Mouse (Mus musculus): ENCODE data around the gene Tnk2. TPM values are rescaled to one million over a fixed set of nuclear protein-coding genes. Genes with fewer than 3 reads are reported as not detected.
A peak's percentile ranks its signal among the peaks of the same experiment; 100 is the strongest.

The Tnk2 gene
- polyA plus RNA-seq, 1 experiment from 2014 or later, result 20.0 TPM

DNA sequence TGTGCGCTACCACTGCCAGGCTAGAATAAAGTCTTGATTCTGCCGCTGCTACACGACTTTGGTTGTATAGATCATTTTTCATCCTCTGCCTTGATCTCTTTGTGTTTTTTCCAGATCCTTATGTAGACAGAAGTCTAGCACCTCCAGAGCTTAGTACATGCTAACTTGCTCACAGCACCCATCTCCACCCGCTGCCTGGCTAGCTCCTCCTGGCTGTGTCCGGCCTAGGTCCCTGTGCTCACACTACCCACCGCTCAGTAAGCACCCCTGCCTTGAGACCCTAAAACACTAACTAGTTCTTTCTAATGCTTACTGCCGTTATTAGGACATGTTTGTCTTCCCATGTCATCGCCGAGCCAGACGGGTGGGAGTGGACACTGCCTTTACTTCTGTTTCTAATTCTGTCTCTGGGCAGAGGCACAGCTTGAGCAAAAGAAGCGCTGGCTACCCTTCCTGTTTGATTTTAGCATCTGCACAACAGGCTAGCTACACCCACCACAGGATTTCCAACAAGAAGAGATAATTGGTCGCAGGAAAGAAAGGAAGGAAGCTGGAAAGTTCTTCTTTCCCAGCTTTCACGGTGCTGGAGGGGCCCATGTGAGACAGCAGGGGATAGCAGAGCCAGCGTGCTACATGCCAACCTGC is 66.9 kb downstream of the Tnk2 start:
- no peak for DNase-seq
- WGBS, result 59% methylated on average over 14 of the region's 14 CpGs
- no peak for TF ChIP-seq CTCF (IDR thresholded peaks at IDR 0.05; ENCODE audit: low read depth)
- H3K4me1 ChIP-seq (ENCODE audit: insufficient read depth), result no peaks in the 10 kb centered on the region
- H3K9me3 ChIP-seq (ENCODE audit: low read depth, low read length), result no peaks in the 10 kb centered on the region
- H3K9ac ChIP-seq, result no peak overlapping the region
- ATAC-seq (ENCODE audit: insufficient read depth), result no peak
- H3K36me3 ChIP-seq (ENCODE audit: insufficient read depth), result no peaks in the 10 kb centered on the region
- H3K4me3 ChIP-seq (ENCODE audit: low read depth, low read length), result no peak overlapping the region
- no peaks in the 10 kb centered on the region for H3K27me3 ChIP-seq (ENCODE audit: insufficient read depth, low read length)
- no peak overlapping the region for H3K4me2 ChIP-seq
- H3K27ac ChIP-seq (ENCODE audit: low read depth), result no peak overlapping the region

DNA sequence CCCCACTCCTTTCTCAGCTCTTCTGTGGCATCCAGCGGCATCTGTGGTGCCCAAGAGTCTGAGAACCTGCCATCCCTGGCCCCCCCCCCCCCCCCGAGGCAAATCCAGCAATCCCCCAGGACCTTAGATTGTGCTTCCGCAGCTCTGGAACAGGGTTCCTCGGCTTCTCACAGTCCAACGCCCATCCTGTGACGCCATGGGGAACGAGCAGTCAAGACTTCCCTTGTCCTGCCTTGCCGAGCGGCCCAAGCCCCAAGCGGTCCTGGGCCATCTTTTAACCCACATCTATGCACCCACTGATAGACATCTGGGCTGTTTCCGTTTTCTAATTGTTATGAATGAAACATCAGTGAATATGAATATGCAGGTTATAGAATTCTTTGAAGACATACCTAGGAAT is 68.5 kb downstream of the Tnk2 start:
- no peak overlapping the region for H3K4me3 ChIP-seq (ENCODE audit: low read depth, low read length)

DNA sequence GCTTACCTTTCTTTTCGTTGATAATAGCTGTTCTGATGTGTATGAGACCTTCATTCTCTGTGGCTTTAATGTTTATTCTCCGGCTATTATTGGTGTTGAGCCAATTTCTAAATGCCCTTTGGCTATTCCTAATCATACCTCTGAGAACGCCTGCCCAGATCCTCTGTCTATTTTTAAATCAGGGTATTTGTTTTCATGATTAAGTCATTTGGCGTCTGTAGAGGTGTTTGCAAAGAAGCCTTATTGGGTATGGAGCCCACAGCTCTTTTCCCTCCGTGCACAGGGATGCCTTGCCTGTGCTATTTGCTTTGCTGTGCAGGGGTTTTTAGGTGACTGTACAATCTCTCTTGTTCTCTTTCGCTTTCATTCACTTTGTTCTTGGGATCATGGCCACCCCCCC is 69.9 kb downstream of the Tnk2 start:
- Histone ChIP-seq H3K27me3 (ENCODE audit: insufficient read depth, low read length) (no peaks in the 10 kb centered on the region), H3K4me3 (ENCODE audit: low read depth, low read length) (no peak overlapping the region), H3K27ac (ENCODE audit: low read depth) (no peak overlapping the region), H3K4me2 (no peak overlapping the region), H3K36me3 (ENCODE audit: insufficient read depth) (no peaks in the 10 kb centered on the region), H3K9ac (no peak overlapping the region), H3K4me1 (ENCODE audit: insufficient read depth) (no peaks in the 10 kb centered on the region), H3K9me3 (ENCODE audit: low read depth, low read length) (no peaks in the 10 kb centered on the region)
- WGBS, result 42% methylated on average over 6 of the region's 6 CpGs
- no peak for DNase-seq
- TF ChIP-seq CTCF (IDR thresholded peaks at IDR 0.05; ENCODE audit: low read depth), result no peak
- ATAC-seq (ENCODE audit: insufficient read depth), result no peak

More for the DNA sequence above, 68.5 kb downstream of the Tnk2 start:
- no peak for TF ChIP-seq CTCF (IDR thresholded peaks at IDR 0.05; ENCODE audit: low read depth)
- Histone ChIP-seq H3K27ac (ENCODE audit: low read depth) (no peak overlapping the region), H3K9me3 (ENCODE audit: low read depth, low read length) (no peaks in the 10 kb centered on the region), H3K9ac (no peak overlapping the region), H3K27me3 (ENCODE audit: insufficient read depth, low read length) (no peaks in the 10 kb centered on the region), H3K4me2 (no peak overlapping the region), H3K36me3 (ENCODE audit: insufficient read depth) (no peaks in the 10 kb centered on the region), H3K4me1 (ENCODE audit: insufficient read depth) (no peaks in the 10 kb centered on the region)
- 84% methylated on average over 11 of the region's 11 CpGs for WGBS
- ATAC-seq (ENCODE audit: insufficient read depth) (no peak), DNase-seq (no peak)

DNA sequence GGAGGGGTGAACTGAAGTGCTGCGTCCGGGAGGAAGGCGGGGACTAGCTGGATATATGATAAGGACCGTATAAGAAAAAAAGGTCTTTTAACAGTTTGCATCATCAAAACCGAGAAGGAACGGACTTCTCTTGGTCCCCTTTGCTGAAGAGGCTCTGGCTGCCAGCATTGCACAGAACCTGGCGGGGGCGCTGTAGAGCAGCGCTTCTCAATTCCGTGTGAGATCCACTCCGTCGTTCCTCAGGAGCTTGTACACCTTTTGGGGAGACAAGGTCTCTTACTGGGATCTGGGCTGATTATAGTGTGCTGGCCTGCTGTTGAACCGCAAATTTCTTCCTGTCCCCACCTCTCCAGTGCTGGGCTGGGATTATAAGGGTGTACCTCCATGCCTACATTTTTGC is 71.7 kb downstream of the Tnk2 start:
- Histone ChIP-seq H3K27me3 (ENCODE audit: insufficient read depth, low read length) (no peaks in the 10 kb centered on the region), H3K27ac (ENCODE audit: low read depth) (no peak overlapping the region), H3K9ac (no peak overlapping the region), H3K4me3 (ENCODE audit: low read depth, low read length) (no peak overlapping the region), H3K4me1 (ENCODE audit: insufficient read depth) (no peaks in the 10 kb centered on the region), H3K9me3 (ENCODE audit: low read depth, low read length) (no peaks in the 10 kb centered on the region), H3K36me3 (ENCODE audit: insufficient read depth) (no peaks in the 10 kb centered on the region), H3K4me2 (peak overlapping the region; percentile 41)
- ATAC-seq (ENCODE audit: insufficient read depth) (peak; percentile 38), DNase-seq (peak; percentile 79)
- TF ChIP-seq CTCF (IDR thresholded peaks at IDR 0.05; ENCODE audit: low read depth), result peak; percentile 71
- WGBS, result 12% methylated on average over 13 of the region's 13 CpGs

DNA sequence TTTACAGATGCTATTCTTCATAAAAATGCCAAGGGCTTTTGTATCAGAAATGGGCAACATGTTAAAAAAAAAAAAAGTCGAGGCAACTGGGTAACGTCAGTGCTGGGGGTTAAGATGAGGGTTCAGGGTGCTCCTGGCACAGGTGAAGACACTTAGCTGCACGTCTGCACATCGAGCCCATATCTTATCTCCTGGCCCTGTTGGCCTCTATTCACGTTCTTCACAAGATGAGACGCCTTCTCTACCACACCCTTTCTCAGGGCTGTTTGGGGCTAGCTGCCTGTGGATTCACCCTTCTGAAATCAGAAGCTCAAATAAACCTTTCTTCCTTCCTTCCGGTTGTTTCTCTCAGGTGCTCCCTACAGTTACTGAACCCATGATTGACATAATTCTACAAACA is 79.5 kb downstream of the Tnk2 start:
- Histone ChIP-seq H3K4me2 (no peak overlapping the region), H3K36me3 (ENCODE audit: insufficient read depth) (no peaks in the 10 kb centered on the region), H3K9me3 (ENCODE audit: low read depth, low read length) (no peaks in the 10 kb centered on the region), H3K9ac (no peak overlapping the region), H3K4me3 (ENCODE audit: low read depth, low read length) (no peak overlapping the region), H3K4me1 (ENCODE audit: insufficient read depth) (no peaks in the 10 kb centered on the region), H3K27ac (ENCODE audit: low read depth) (no peak overlapping the region), H3K27me3 (ENCODE audit: insufficient read depth, low read length) (no peaks in the 10 kb centered on the region)
- 50% methylated on average over 7 of the region's 7 CpGs for WGBS
- DNase-seq, result no peak
- no peak for ATAC-seq (ENCODE audit: insufficient read depth)
- no peak for TF ChIP-seq CTCF (IDR thresholded peaks at IDR 0.05; ENCODE audit: low read depth)

DNA sequence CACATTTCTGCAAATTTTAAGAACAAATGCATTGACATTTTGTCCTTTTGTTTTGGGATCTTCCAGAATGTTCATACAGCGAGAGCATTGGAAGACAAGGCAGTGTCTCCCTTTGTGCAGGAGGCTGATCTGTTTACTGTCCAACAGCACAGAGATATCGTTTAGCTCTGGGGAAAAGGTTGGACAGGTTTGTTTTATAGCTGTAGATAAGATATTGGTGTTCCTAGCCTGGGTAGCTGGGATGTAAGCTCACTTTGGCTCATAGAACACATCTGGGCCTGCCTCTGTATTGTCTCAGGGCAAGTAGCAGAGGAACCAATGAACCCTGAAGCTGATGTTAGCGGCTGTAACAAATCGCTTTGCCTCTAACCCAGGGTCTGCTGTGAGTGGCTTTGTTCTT is 80.1 kb downstream of the Tnk2 start:
- TF ChIP-seq CTCF (IDR thresholded peaks at IDR 0.05; ENCODE audit: low read depth), result no peak
- Histone ChIP-seq H3K4me2 (no peak overlapping the region), H3K27ac (ENCODE audit: low read depth) (no peak overlapping the region), H3K9ac (no peak overlapping the region), H3K9me3 (ENCODE audit: low read depth, low read length) (no peaks in the 10 kb centered on the region), H3K4me3 (ENCODE audit: low read depth, low read length) (no peak overlapping the region), H3K27me3 (ENCODE audit: insufficient read depth, low read length) (no peaks in the 10 kb centered on the region), H3K4me1 (ENCODE audit: insufficient read depth) (no peaks in the 10 kb centered on the region), H3K36me3 (ENCODE audit: insufficient read depth) (no peaks in the 10 kb centered on the region)
- no peak for DNase-seq
- no peak for ATAC-seq (ENCODE audit: insufficient read depth)
- 65% methylated on average over 4 of the region's 4 CpGs for WGBS

DNA sequence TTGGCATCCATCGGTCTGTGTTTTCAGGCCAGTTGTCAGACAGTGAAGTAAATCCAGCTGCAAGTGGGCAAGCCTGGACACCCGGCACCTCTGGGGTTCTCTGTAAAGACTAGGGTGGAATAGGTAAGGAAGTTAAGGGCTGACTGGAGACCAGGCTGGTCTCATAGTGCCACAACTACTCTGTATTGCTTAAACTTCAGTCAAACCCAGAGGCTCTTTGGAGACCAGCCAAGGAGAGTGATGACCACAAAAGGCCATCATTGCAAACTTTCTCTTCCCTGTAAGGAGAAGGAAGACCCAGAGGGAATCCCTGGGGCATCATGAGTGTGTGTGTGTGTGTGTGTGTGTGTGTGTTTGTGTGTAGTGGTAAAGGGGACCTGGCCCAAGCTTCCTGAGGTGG is 80.6 kb downstream of the Tnk2 start:
- WGBS, result 77% methylated on average over 2 of the region's 2 CpGs
- Histone ChIP-seq H3K36me3 (ENCODE audit: insufficient read depth) (no peaks in the 10 kb centered on the region), H3K4me3 (ENCODE audit: low read depth, low read length) (no peak overlapping the region), H3K27ac (ENCODE audit: low read depth) (no peak overlapping the region), H3K9me3 (ENCODE audit: low read depth, low read length) (no peaks in the 10 kb centered on the region), H3K4me2 (no peak overlapping the region), H3K4me1 (ENCODE audit: insufficient read depth) (no peaks in the 10 kb centered on the region), H3K9ac (no peak overlapping the region), H3K27me3 (ENCODE audit: insufficient read depth, low read length) (no peaks in the 10 kb centered on the region)
- DNase-seq, result peak; percentile 47
- TF ChIP-seq CTCF (IDR thresholded peaks at IDR 0.05; ENCODE audit: low read depth), result no peak
- no peak for ATAC-seq (ENCODE audit: insufficient read depth)

DNA sequence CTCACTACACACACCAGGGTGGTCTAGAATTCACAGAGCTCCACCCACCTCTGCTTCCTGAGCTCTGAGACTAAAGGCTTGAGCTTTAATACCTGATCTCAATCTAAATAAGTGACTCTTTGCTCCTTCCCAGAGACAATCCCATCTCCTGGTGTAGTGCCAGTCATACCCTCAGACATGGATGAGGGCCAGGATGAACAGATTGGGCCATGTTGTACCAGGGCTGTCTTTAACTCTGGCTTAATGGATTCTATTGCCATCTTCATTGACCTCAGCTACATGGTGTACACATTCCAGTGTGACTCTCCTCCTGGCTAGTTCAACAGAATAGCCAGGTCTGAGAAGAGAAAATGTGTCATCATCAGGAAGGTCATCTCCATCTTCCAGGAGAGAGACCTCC is 82.8 kb downstream of the Tnk2 start:
- no peak overlapping the region for H3K4me3 ChIP-seq (ENCODE audit: low read depth, low read length)
- TF ChIP-seq CTCF (IDR thresholded peaks at IDR 0.05; ENCODE audit: low read depth), result no peak
- ATAC-seq (ENCODE audit: insufficient read depth) (no peak), DNase-seq (no peak)
- H3K9ac ChIP-seq, result no peak overlapping the region
- no peak overlapping the region for H3K4me2 ChIP-seq
- H3K27me3 ChIP-seq (ENCODE audit: insufficient read depth, low read length), result no peaks in the 10 kb centered on the region
- H3K9me3 ChIP-seq (ENCODE audit: low read depth, low read length), result no peaks in the 10 kb centered on the region
- H3K4me1 ChIP-seq (ENCODE audit: insufficient read depth), result no peaks in the 10 kb centered on the region
- H3K27ac ChIP-seq (ENCODE audit: low read depth), result no peak overlapping the region
- no peaks in the 10 kb centered on the region for H3K36me3 ChIP-seq (ENCODE audit: insufficient read depth)

All from lung, embryonic 14.5 days (tissue).